Mouse (Mus musculus): ENCODE results near the gene Rpgrip1l.

Gene Rpgrip1l

GRCm38 (mm10) chr8:91217062-91217905 is 95.8 kb downstream of the Rpgrip1l start:
- no peak for ATAC-seq (ENCODE audit: insufficient number of reproducible peaks, low FRiP score, low TSS enrichment)

DNA sequence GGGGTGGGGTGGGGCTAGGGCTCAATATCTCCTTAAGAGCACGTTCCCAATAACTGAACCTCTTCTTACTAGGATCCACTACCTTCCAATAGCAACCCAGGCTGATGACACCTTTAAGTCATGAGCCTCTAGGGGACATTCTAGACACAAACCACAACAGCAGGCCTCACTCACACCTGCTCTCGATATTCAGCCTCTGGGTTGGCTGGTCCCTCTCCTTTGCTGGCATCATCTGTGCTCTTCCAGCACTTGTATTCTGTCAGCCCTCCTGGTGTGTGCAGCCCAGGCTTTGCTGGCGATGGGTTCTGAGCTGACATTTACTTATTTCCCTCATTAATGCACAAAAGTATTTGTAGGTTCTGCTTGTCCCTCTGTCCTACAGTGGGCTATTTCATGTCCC is 98.8 kb downstream of the Rpgrip1l start:
- no peak for ATAC-seq (ENCODE audit: insufficient number of reproducible peaks, low FRiP score, low TSS enrichment)

GRCm38 (mm10) chr8:91212948-91213347 is 100.1 kb downstream of the Rpgrip1l start:
- ATAC-seq (ENCODE audit: insufficient number of reproducible peaks, low FRiP score, low TSS enrichment): no peak

DNA sequence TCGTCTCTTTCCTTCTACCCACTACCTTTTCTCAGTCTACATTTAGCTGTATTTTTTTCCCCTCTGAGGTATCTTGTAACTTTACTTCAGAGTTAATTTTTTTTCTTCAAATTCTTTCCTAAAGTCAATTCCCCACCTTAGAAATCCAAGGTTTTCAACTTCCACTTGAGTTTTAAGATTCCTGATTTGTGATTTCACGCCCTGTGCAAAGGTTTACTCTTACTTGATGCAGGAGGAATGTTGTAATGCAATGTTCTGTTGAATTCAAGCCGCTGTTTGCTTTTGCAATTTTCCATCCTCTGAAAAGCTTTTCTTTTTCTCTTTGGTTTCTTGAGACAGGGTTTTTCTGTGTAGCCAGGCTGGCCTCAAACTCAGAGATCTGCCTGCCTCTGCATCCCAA is 103.4 kb downstream of the Rpgrip1l start:
- ATAC-seq (ENCODE audit: insufficient number of reproducible peaks, low FRiP score, low TSS enrichment): no peak

GRCm38 (mm10) chr8:91207676-91208075 is 105.4 kb downstream of the Rpgrip1l start:
- ATAC-seq (ENCODE audit: insufficient number of reproducible peaks, low FRiP score, low TSS enrichment): no peak

DNA sequence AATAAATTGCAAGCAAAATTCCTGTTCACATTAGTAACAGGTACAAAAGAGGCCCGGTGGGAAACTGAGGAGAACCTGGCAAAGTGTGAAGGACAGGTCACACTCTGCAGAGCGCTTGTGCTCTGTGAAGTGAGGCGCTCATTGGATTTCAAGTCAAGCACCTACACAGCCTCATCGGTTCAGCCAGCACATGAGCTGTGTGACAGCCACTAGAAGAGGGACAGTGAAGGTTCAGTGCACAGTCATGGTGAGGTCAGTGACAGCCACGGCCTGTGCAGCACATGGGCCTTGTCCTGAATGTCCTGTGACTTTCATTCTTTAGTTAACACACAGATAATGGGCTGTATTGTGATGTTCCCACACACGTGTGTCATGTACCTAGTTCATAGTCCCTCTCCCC is 107.2 kb downstream of the Rpgrip1l start:
- no peak for ATAC-seq (ENCODE audit: insufficient number of reproducible peaks, low FRiP score, low TSS enrichment)

- ATAC-seq (ENCODE audit: insufficient number of reproducible peaks, low FRiP score, low TSS enrichment): no peak
Observed at GRCm38 (mm10) chr8:91201184-91201583, 111.9 kb downstream of the Rpgrip1l start.

DNA sequence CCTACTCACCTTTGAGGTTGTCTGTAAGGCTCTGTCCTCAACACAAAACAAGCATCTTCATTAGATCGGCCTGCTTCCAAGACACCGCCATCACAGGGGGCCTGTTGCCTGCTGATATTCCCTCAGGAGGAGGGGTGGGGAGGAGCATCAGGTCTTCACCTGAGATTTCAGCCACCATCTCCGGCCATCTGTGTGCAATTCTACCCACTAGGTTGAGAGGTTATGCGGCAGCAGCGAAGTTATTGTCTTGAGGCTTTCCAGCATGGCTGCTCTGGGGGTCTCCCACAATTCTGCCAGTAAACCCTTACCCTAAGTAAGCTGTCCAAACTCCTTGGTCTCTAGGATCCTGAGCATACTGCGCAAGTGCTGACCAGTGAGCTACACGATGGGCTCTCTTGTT is 113.2 kb downstream of the Rpgrip1l start, which contains the start of gene Aktip:
Gene Aktip (minus strand): TSS at position 101 of the 400 bp plus-strand sequence.
- ATAC-seq (ENCODE audit: insufficient number of reproducible peaks, low FRiP score, low TSS enrichment): no peak

- ATAC-seq (ENCODE audit: insufficient number of reproducible peaks, low FRiP score, low TSS enrichment): no peak
Observed at GRCm38 (mm10) chr8:91198036-91198435, 115.0 kb downstream of the Rpgrip1l start.

GRCm38 (mm10) chr8:91197233-91197632 is 115.8 kb downstream of the Rpgrip1l start:
- no peak for ATAC-seq (ENCODE audit: insufficient number of reproducible peaks, low FRiP score, low TSS enrichment)

GRCm38 (mm10) chr8:91196661-91197060 is 116.4 kb downstream of the Rpgrip1l start:
- ATAC-seq (ENCODE audit: insufficient number of reproducible peaks, low FRiP score, low TSS enrichment): no peak

GRCm38 (mm10) chr8:91194081-91194480 is 119.0 kb downstream of the Rpgrip1l start:
- ATAC-seq (ENCODE audit: insufficient number of reproducible peaks, low FRiP score, low TSS enrichment): no peak

DNA sequence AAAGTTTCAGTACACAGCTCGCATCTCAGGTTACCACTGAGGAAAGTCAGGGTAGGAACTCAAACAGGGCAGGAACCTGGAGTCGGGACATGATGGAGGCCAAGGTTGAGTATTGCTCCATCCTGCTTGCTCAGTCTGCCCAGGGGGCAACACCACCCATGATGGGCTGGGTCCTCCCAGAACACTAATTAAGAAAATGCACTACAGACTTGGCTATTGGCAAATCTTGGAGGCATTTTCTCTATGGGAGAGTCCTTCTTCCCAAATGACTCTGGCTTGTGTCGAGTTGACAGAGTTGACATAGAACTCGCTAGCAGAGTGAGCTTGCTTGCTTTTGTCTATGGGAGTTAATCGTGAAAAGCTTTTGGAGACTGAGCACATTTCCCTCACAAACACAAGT is 120.1 kb downstream of the Rpgrip1l start:
- ATAC-seq (ENCODE audit: insufficient number of reproducible peaks, low FRiP score, low TSS enrichment): no peak

- ATAC-seq (ENCODE audit: insufficient number of reproducible peaks, low FRiP score, low TSS enrichment): no peak; the same call in 1 of the 2 replicates
Observed at GRCm38 (mm10) chr8:91190816-91191340, 122.2 kb downstream of the Rpgrip1l start.

DNA sequence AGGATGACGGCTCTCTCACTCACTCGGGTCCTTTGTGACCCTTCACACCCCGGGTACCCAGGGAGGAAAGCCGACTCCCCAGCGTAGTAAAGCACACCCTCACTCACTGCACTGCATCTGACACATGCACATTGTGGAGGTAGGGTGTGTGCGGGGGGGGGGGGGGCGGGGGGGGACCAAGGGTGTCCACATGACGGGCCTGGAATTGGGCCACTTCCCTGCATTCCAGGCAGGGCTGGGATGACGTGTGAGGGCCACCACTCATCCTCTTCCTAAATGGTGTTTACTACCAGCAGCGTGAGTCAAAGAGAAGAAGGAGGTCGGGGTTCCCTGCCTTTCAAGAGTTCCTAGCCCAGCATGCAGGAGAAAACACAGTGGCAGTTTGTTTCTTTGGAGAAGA is 124.9 kb downstream of the Rpgrip1l start:
- ATAC-seq (ENCODE audit: insufficient number of reproducible peaks, low FRiP score, low TSS enrichment): no peak

- ATAC-seq (ENCODE audit: insufficient number of reproducible peaks, low FRiP score, low TSS enrichment): no peak
Observed at GRCm38 (mm10) chr8:91186372-91186771, 126.7 kb downstream of the Rpgrip1l start.

DNA sequence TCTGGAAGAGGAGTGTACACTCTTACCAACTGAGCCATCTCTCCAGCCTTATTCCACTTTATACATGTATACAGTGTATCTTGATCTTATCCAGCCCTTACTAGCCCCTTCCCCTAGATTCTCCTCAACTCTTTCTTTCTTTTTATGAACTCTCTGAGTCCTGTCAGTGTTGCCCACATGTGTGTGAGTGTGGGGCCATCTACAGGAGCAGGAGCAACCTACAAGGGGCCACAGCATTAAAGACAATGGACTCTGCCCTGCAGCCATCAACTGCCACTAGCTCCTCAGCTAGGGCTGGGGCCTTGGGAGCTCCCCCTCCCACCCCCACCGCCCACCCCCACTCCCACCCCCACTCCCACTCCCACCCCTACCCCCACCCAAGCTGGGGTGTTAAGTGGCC is 135.4 kb downstream of the Rpgrip1l start:
- no peak for ATAC-seq (ENCODE audit: insufficient number of reproducible peaks, low FRiP score, low TSS enrichment)

DNA sequence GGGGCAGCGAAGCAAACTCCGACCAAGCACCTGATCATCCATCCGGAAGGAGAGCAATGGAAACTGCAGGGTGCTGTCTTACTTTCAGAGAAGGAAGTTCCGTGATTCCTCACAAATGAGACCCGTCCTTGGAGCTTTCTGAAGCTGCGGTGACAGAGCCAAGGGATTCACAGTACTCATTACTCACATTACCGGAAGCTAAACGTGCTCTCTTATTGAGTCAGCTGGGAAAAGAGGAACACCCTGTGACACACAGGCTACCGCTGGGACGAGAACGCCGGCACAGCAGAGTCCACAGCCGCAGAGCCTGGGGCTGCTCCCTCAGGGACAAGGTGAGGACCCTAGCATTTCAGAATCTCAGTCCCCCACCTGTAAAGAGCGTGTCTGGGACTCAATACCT is 136.9 kb downstream of the Rpgrip1l start:
- ATAC-seq (ENCODE audit: insufficient number of reproducible peaks, low FRiP score, low TSS enrichment): no peak

GRCm38 (mm10) chr8:91171605-91172004 is 141.5 kb downstream of the Rpgrip1l start:
- no peak for ATAC-seq (ENCODE audit: insufficient number of reproducible peaks, low FRiP score, low TSS enrichment)

GRCm38 (mm10) chr8:91170914-91171313 is 142.1 kb downstream of the Rpgrip1l start:
- ATAC-seq (ENCODE audit: insufficient number of reproducible peaks, low FRiP score, low TSS enrichment): no peak

GRCm38 (mm10) chr8:91170152-91170551 is 142.9 kb downstream of the Rpgrip1l start:
- ATAC-seq (ENCODE audit: insufficient number of reproducible peaks, low FRiP score, low TSS enrichment): no peak
